Mouse (Mus musculus): ENCODE measurements around the gene Grap2. TPM values are rescaled to one million over a fixed set of nuclear protein-coding genes. Genes with fewer than 3 reads are reported as not detected.

Gene Grap2
- total and polyA plus RNA-seq, 3 experiments, result 2.8 to 21.1 (median 4.6) TPM

- no peaks in the 10 kb centered on the region for H3K9me3 ChIP-seq (replicated peaks)
- DNase-seq (ENCODE audit: low spot score) (no peak), ATAC-seq (ENCODE audit: extremely low read depth, insufficient number of reproducible peaks, low FRiP score, poor library complexity, severe bottlenecking) (no peak)
- no peaks in the 10 kb centered on the region for H3K36me3 ChIP-seq (replicated peaks)
- TF ChIP-seq TAL1 (conservative IDR thresholded peaks at IDR 0.05; ENCODE audit: low read depth, low read length) (no peak), GATA2 (IDR thresholded peaks at IDR 0.05; ENCODE audit: borderline replicate concordance, low read depth, low read length) (no peak), GATA1 (IDR thresholded peaks at IDR 0.05; ENCODE audit: borderline replicate concordance, low read length) (no peak), CTCF (IDR thresholded peaks at IDR 0.05; ENCODE audit: low read depth, low read length) (no peak), POLR2AphosphoS5 (IDR thresholded peaks at IDR 0.05; ENCODE audit: insufficient replicate concordance, low read depth, low read length) (no peak)
- peaks cover 44% of the 10 kb centered on the region for H3K27me3 ChIP-seq (ENCODE audit: insufficient read depth, low read length)
- H3K4me3 ChIP-seq (ENCODE audit: low read depth, low read length), result no peak overlapping the region
- no peaks in the 10 kb centered on the region for H3K4me1 ChIP-seq (ENCODE audit: insufficient read depth, low read depth, low read length)
Measured at GRCm38 (mm10) chr15:80602487-80602886, 30.1 kb downstream of the Grap2 start.

GRCm38 (mm10) chr15:80604026-80604425 is 31.6 kb downstream of the Grap2 start:
- Histone ChIP-seq H3K4me1 (ENCODE audit: insufficient read depth, low read depth, low read length) (no peaks in the 10 kb centered on the region), H3K4me3 (ENCODE audit: low read depth, low read length) (no peak overlapping the region), H3K27me3 (ENCODE audit: insufficient read depth, low read length) (peaks cover 51% of the 10 kb centered on the region), H3K36me3 (replicated peaks) (no peaks in the 10 kb centered on the region), H3K9me3 (replicated peaks) (no peaks in the 10 kb centered on the region)
- ATAC-seq (ENCODE audit: extremely low read depth, insufficient number of reproducible peaks, low FRiP score, poor library complexity, severe bottlenecking), result no peak
- no peak for TF ChIP-seq TAL1 (conservative IDR thresholded peaks at IDR 0.05; ENCODE audit: low read depth, low read length)
- no peak for TF ChIP-seq GATA1 (IDR thresholded peaks at IDR 0.05; ENCODE audit: borderline replicate concordance, low read length)
- TF ChIP-seq GATA2 (IDR thresholded peaks at IDR 0.05; ENCODE audit: borderline replicate concordance, low read depth, low read length), result no peak
- TF ChIP-seq POLR2AphosphoS5 (IDR thresholded peaks at IDR 0.05; ENCODE audit: insufficient replicate concordance, low read depth, low read length), result no peak
- TF ChIP-seq CTCF (IDR thresholded peaks at IDR 0.05; ENCODE audit: low read depth, low read length), result no peak
- DNase-seq (ENCODE audit: low spot score), result no peak

GRCm38 (mm10) chr15:80607970-80608369 is 35.6 kb downstream of the Grap2 start:
- no peak for DNase-seq (ENCODE audit: low spot score)
- no peak for TF ChIP-seq GATA1 (IDR thresholded peaks at IDR 0.05; ENCODE audit: borderline replicate concordance, low read length)
- no peak for TF ChIP-seq TAL1 (conservative IDR thresholded peaks at IDR 0.05; ENCODE audit: low read depth, low read length)
- no peak for TF ChIP-seq GATA2 (IDR thresholded peaks at IDR 0.05; ENCODE audit: borderline replicate concordance, low read depth, low read length)
- no peak for TF ChIP-seq POLR2AphosphoS5 (IDR thresholded peaks at IDR 0.05; ENCODE audit: insufficient replicate concordance, low read depth, low read length)
- TF ChIP-seq CTCF (IDR thresholded peaks at IDR 0.05; ENCODE audit: low read depth, low read length), result no peak
- H3K27me3 ChIP-seq (ENCODE audit: insufficient read depth, low read length), result peaks cover 39% of the 10 kb centered on the region
- ATAC-seq (ENCODE audit: extremely low read depth, insufficient number of reproducible peaks, low FRiP score, poor library complexity, severe bottlenecking), result no peak
- H3K36me3 ChIP-seq (replicated peaks), result no peaks in the 10 kb centered on the region
- no peak overlapping the region for H3K4me3 ChIP-seq (ENCODE audit: low read depth, low read length)
- H3K9me3 ChIP-seq (replicated peaks), result no peaks in the 10 kb centered on the region
- no peaks in the 10 kb centered on the region for H3K4me1 ChIP-seq (ENCODE audit: insufficient read depth, low read depth, low read length)

GRCm38 (mm10) chr15:80610335-80610734 is 37.9 kb downstream of the Grap2 start:
- Histone ChIP-seq H3K27me3 (ENCODE audit: insufficient read depth, low read length) (peaks cover 45% of the 10 kb centered on the region), H3K9me3 (replicated peaks) (no peaks in the 10 kb centered on the region), H3K4me3 (ENCODE audit: low read depth, low read length) (no peak overlapping the region), H3K36me3 (replicated peaks) (no peaks in the 10 kb centered on the region), H3K4me1 (ENCODE audit: insufficient read depth, low read depth, low read length) (peaks cover under 1% of the 10 kb centered on the region; the same call in 1 of the 2 replicates)
- DNase-seq (ENCODE audit: low spot score) (no peak), ATAC-seq (ENCODE audit: extremely low read depth, insufficient number of reproducible peaks, low FRiP score, poor library complexity, severe bottlenecking) (no peak)
- TF ChIP-seq GATA2 (IDR thresholded peaks at IDR 0.05; ENCODE audit: borderline replicate concordance, low read depth, low read length) (no peak), POLR2AphosphoS5 (IDR thresholded peaks at IDR 0.05; ENCODE audit: insufficient replicate concordance, low read depth, low read length) (no peak), GATA1 (IDR thresholded peaks at IDR 0.05; ENCODE audit: borderline replicate concordance, low read length) (no peak), CTCF (IDR thresholded peaks at IDR 0.05; ENCODE audit: low read depth, low read length) (no peak), TAL1 (conservative IDR thresholded peaks at IDR 0.05; ENCODE audit: low read depth, low read length) (no peak)

GRCm38 (mm10) chr15:80611478-80611877 is 39.1 kb downstream of the Grap2 start:
- H3K9me3 ChIP-seq (replicated peaks), result no peaks in the 10 kb centered on the region
- no peak for DNase-seq (ENCODE audit: low spot score)
- no peaks in the 10 kb centered on the region for H3K36me3 ChIP-seq (replicated peaks)
- ATAC-seq (ENCODE audit: extremely low read depth, insufficient number of reproducible peaks, low FRiP score, poor library complexity, severe bottlenecking), result no peak
- H3K4me1 ChIP-seq (ENCODE audit: insufficient read depth, low read depth, low read length), result peaks cover 2% of the 10 kb centered on the region; the same call in 1 of the 2 replicates
- TF ChIP-seq GATA1 (IDR thresholded peaks at IDR 0.05; ENCODE audit: borderline replicate concordance, low read length) (no peak), TAL1 (conservative IDR thresholded peaks at IDR 0.05; ENCODE audit: low read depth, low read length) (no peak), GATA2 (IDR thresholded peaks at IDR 0.05; ENCODE audit: borderline replicate concordance, low read depth, low read length) (no peak), POLR2AphosphoS5 (IDR thresholded peaks at IDR 0.05; ENCODE audit: insufficient replicate concordance, low read depth, low read length) (no peak), CTCF (IDR thresholded peaks at IDR 0.05; ENCODE audit: low read depth, low read length) (no peak)
- no peak overlapping the region for H3K4me3 ChIP-seq (ENCODE audit: low read depth, low read length)
- peaks cover 42% of the 10 kb centered on the region for H3K27me3 ChIP-seq (ENCODE audit: insufficient read depth, low read length)

GRCm38 (mm10) chr15:80613904-80614303 is 41.5 kb downstream of the Grap2 start:
- ATAC-seq (ENCODE audit: extremely low read depth, insufficient number of reproducible peaks, low FRiP score, poor library complexity, severe bottlenecking) (no peak), DNase-seq (ENCODE audit: low spot score) (no peak)
- no peak overlapping the region for H3K4me3 ChIP-seq (ENCODE audit: low read depth, low read length)
- H3K27me3 ChIP-seq (ENCODE audit: insufficient read depth, low read length), result peaks cover 42% of the 10 kb centered on the region
- TF ChIP-seq CTCF (IDR thresholded peaks at IDR 0.05; ENCODE audit: low read depth, low read length) (no peak), GATA2 (IDR thresholded peaks at IDR 0.05; ENCODE audit: borderline replicate concordance, low read depth, low read length) (no peak), TAL1 (conservative IDR thresholded peaks at IDR 0.05; ENCODE audit: low read depth, low read length) (no peak), POLR2AphosphoS5 (IDR thresholded peaks at IDR 0.05; ENCODE audit: insufficient replicate concordance, low read depth, low read length) (no peak), GATA1 (IDR thresholded peaks at IDR 0.05; ENCODE audit: borderline replicate concordance, low read length) (no peak)
- H3K4me1 ChIP-seq (ENCODE audit: insufficient read depth, low read depth, low read length), result peaks cover 6% of the 10 kb centered on the region; the same call in 1 of the 2 replicates
- H3K9me3 ChIP-seq (replicated peaks), result no peaks in the 10 kb centered on the region
- H3K36me3 ChIP-seq (replicated peaks), result no peaks in the 10 kb centered on the region

Measured in G1E (cell line).